Mouse (Mus musculus): ENCODE data around the gene Als2cr12.
"Not testable (repeated sequence)": the region's sequence is repeated elsewhere in the genome, so short reads cannot be mapped to it uniquely, and the experiment has no call there.

Gene Als2cr12

DNA sequence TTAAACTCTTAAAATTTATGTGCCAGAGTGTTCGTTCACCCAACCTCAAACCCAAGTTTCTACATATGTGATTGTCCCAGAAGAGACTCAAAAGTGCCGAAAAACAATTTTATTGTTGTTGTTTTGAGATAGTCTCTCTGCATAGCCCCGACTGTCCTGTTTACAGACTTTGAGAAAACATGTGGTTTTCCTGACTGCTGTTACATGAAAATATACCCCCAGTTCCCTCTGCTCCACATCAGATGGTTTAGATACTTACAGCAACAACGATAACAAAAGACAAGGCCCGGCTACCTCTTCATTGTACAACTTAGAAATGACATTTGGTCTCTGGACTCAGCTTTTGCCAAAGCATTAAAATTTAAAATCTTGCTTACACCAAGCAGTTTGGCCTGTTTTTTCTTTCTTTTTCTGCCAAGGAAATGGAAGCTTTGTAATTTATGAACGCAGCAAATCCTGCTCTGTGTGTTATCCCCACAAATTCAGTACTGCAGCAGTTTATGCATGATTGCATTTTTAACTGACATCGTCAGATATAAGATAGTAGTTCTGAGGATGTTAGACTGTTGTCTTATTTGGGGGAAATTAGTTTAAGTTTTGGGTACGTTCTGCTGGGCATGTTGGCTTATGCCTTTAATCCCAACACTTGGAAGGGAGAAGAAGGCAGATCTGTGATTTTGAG lies 21.9 kb upstream of the Als2cr12 start:
- DNase-seq: no peak

DNA sequence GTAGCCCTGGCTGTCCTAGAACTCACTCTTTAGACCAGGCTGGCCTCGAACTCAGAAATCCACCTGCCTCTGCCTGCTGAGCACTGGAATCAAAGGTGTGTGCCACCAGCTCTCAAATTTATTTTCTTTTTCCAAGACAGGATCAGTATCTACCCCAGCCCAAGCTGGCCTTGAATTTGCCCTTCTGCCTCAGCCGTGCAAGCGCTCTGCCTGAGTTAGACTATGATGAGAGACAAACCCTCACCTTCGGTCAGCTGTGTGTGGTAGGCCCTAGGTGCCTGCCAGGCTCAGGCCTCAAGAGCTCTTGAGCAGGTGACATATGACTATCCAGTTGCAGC lies 21.1 kb upstream of the Als2cr12 start:
- no peak for DNase-seq

DNA sequence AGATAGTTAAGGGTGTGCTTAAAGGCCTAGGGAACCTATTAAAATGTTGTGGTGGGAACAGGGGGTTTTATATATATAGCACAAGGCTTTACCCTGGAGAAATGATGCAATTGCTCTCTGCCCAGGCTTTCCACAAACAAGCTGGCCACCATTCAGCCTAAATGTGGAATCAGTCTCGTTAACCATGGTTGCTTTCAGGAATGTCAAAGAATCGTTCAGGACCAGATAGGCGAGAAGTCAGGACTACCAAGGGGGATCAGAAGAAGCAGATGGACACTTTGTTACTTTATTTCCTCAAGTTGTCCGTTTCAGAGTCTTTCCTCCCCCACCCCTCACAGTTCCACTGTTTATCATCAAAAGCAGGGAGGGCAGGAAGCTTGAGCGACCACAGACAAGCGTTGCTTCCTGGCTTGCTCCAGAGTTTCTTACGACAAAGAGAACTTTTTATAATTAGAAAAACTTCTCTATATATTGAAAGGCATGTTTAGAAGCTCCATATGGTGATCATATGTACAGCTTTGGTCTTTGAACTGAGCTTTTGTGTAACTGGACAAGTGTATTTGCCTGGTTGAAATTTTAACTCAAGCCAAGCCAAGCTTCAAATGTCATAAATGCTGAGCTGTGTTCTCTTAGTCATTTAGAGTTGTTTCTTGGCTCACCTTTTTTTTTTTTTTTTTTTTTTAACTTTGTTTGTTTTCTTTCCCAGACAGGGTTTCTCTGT lies 20.5 kb upstream of the Als2cr12 start:
- DNase-seq: no peak

DNA sequence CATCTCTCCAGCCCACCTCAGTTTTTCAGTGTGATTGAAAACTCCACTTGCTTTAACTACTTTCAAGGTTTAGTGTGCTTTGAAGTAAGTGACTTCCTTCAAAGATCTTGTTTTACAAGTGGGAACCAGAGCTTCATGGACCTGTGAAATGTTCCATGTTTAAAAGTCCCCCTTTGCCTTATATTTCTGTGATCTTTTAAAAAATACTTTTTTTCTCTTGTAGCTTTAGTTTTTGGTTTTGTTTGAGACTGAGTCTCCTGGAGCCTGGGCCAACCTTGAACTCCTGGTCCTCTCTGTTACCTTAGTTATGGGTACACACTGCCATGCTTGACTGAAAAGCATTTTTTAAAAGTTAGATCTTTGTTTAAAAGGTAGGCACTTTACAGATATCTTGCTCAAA lies 19.7 kb upstream of the Als2cr12 start:
- DNase-seq: no peak

DNA sequence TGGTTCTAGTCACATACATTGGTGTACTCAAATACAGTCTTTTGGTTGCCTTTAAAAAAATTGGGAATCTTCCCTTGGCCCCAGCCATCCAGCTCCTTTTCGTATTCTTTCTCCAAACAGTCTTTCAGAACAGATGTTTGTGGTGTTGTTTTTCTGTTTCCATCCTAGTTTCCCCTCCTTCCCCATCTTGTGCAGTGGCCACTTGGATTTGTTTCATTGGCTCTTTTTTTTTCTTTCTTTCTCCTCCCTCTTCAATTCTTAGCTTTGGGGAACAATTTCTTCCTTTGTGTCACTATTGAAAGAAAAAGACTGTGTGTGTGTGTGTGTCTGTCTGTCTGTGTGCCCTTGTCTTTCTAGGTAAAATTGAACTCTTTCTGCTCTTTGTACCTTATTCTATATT lies 18.6 kb upstream of the Als2cr12 start:
- no peak for DNase-seq

DNA sequence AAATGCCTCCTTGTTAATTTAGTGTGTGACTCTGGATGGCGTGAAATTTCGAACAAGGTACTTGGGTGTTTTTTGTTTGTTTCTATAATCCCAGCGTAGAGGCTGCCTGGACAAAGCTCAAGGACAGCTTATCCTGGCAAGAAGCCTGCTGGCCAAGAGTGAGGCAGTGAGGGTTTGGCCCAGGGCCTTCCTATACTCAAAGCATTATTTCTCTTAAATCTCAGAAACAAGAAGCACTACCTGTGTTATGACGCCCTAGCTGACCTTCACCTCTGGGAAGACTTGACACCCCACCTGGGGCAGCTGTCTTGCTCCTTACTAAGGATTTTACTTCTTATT lies 18.1 kb upstream of the Als2cr12 start:
- DNase-seq: peak; percentile 79

DNA sequence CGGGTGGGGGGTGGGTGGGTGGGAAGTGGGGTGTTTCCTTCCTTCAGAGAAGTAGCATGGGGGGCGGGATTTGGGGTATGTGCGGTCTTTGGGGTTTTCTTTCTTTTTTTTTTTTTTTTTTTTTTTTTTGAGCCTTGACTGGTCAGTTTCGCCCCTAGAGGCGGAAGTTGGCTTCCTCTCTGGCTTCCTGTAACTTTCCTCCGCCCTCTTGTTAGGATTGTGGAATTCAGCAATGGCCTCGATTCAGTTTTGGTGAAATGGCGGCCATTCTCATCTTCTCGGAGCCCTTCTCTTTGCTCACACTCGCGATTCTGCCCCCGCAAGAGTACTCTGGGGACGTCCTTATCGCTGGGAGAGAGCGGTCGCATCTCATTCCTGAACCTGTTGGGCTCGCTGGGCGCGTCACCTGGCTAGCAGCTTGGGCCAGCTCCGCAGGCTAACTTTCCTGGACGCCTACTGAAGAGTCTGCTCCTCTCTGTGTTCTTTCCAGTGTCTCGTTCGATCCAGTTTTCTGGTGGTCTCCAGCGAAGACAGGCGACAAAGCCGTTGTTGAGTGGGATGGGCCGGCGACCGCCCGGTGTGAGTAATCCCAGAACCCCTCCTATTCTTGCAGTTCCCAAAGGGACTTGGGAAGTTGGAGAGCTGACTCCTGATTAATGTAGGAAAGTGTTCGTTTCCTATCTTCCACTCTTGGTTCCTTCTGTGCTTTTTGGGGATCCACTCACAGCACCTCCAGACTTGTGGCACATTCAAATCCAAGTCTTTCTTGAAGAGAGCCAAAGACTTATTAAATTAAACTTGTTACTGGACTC lies 17.5 kb upstream of the Als2cr12 start:
- peak; percentile 82 for DNase-seq

DNA sequence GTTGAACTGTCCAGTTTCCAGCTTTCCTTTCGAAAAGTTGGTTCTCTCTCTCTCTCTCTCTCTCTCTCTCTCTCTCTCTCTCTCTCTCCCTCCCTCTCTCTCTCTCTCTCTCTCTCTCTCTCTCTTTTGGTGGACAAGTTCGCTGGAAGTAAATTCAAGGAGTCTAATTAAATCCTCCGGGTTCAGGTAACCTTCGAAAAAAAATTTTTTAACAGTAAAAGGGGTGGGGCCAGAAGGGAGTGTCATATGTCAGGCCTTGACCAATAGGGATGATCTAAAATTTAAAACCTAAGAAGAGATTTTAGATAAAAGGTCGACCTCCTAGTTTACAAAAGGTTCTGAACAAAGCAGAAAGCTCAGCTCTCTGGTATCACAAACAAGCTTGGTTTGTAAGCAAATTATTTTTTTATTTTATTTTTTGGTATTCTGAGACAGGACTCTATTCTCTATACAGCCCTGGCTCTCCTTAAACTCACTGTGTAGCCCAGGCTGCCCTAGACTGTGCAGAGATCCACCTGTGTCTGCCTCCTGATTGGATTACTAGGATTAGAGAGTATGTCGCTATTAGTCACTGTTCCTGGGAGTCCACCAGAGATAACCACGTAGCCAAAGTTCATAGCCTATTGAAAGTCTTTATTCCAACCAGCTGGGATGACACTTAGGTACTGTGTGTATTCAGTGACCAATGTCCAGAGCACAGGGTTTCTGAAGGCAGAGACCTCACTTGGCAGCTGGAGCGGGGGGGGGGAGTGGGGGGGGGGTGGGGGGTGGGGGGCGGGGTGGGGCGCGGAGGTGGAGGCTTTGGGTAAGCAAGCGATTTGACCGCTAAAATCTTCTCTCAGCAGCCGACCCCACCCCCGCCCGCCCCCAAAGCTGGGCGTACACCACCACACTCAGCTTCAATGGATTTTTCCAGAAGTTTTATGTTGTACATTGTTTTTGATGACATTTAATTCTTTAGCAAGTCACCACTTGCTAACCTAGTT lies 16.6 kb upstream of the Als2cr12 start:
- peak; percentile 65 for DNase-seq

DNA sequence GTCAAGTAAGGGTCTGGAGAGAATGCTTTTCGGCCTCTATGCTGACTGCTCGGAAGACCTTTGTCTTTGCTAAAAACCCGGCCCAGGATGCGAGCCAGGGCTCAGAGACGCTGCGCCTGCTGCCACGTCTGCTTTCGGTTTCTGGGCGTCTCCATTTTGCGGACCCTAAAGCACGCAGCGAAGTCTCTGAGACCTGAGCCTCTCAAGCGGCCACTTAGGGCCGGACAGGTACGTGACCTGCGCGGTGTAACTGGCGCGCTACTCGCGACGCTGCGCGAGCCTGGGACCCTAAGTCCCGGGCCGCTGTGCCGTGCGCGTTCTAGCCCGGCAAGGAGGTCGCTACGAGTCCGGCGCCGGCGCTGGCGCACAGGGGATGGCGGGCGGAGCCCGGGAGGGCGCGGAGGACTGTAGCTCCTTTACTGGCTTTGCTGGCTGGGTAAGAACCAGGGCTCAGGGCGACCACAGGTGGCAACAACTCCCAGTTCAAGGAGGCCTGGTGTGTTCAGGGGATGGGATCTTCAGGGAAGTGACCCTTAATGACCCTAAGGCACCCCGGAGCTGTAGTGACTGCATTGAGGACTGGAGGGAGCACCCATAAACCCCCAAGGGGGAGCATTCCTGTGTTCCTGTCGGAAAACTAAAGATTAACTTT lies 15.7 kb upstream of the Als2cr12 start, which contains the start of gene Cflar:
Gene Cflar, plus strand, starts transcription at position 144 of the 652 bp plus-strand sequence.
- DNase-seq: peak; percentile 86

DNA sequence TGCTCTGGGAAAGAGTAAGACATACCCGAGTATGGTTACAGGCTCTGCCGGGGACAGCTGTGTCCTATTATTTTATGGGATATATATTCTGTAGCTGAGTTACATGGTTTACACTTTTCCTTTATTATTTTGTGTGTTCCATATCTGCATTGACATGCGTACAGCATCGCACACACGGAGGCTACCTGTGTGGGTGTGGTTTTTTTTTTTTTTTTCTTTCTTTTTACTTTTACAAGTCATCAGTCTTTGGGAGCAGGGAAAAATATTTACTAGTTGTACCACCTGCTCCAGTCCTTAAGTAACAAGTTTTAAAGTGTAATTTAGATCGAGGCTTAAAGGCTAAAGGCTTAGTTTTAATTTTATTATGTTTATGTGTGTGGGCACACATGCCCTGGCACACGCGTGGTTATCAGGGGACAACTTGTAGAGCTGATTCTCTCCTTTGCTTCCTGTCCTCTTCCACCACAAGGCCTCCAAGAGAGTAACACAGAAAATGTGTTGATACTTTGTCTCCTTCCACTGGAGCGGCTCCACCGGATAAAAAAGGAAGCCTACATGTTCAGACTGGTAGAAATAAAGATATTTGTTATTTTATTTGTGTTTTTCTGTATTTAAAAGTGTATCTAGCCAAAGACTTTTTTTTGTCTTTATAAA lies 15.0 kb upstream of the Als2cr12 start:
- DNase-seq: no peak

DNA sequence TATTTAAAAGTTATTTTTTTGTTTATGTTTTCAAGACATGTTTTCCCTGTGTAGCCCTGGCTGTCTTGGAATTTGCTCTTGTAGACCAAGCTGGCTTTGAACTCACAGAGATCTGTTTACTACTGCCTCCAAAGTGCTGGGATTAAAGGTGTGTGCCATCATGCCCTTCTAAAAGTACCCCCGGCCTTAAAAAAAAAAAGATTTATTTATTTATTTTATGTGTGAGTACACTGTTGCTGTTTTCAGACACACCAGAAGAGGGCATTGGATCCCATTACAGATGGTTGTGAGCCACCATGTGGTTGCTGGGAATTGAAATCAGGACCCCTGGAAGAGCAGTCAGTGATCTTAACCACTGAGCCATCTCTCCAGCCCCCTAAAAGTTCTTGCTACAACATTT lies 14.3 kb upstream of the Als2cr12 start:
- not testable (repeated sequence) for DNase-seq

DNA sequence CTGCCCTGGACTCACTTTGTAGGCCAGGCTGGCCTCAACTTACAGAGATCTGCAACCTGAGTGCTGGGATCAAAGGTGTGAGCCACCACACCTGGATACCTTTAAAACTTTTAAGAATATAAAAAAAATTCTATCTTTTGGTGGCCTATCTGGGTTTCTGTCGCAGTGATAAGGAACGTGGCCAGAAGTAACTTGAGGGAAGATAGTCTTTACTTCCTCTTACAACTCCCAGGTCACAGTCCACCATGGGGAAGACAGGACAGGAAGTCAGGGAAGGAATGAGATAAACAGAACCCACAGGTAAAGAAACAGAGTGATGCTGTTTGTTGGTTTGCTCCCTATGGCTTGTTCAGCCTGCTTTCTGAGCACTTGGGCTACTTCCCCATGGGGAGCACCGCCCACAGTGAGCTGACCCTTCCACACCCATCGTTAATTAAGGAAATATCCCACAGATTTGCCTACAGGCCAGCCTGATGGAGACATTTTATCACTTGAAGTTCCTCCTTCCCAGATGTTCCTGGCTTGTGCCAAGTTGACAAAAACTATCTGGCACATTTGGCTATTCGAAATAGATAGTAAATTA lies 4.9 kb upstream of the Als2cr12 start:
- not testable (repeated sequence) for DNase-seq

DNA sequence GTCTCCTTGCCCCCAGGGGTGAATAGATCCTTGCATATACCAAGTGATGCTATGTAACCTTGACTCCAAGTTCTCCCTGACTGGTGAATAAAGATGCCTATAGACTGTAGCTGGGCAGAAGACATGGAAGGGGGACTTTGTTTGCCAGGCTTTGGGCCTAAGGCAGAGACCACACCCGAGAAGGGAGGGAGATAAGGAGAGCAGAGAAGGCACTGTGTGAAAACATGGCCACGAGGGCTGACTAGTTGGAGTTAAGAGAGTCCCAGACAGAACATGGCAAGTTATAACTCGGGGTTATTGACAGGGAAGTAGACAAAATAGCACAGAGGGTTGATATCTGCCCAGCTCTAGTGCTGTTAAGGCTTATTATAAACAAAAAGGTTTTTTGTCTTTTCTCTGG lies 4.2 kb upstream of the Als2cr12 start:
- no peak for DNase-seq

DNA sequence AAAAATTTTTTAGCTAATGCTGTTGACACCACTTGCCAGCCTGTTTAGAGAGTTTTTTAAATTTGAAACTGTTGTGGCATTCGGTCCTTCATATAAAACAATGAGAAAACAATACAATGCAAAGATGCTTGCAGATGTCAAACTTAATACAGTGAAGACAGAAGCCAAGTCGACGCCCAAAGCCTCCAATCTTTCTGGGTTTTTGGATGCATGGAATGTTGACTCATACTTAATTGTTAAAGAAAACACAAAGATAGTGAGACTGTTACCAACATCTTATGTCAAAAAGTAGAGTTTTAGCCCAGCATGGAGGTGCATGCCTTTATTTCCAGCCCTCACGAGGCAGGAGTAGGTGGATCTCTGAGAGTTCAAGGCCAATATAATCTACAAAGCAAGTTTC lies 3.0 kb upstream of the Als2cr12 start:
- no peak for DNase-seq

DNA sequence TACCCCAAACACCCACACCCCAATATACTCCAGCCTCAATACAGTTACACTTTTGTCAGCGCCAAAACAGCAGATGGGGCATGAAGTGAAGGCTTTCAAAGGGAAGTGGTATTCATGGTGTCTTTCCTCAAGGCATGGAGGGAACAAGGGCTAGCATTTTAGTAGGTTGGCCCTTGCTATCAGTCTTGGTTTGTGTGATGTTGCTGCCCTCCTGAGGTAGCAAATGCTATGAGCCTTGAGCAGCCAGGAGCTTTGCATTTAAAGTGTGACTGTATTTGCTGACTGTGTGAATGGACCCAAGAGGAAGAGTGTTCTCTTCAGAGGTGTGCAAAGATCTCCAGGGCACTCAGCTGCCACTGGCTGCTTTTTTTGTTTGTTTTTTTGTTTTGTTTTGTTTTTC lies 1.8 kb upstream of the Als2cr12 start:
- peak; percentile 53 for DNase-seq

DNA sequence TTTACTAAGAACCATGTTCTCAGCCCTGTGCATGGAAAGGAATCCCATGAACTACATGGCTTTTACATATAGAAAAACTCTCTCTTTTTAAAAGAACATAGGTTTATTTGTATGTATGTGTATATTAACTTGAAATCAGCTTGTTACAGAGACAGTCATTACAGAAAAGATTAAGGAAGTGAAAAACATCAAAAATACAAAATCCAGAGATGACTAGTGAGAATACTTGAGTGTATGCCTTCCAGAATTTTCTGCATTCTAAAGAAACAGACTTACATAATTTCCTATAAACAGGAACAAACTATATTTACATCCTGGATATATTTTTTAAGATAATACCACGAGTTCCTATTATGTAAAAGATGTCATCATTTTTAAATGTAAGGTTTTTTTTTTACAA lies 2.1 kb downstream of the Als2cr12 start:
- no peak for DNase-seq

DNA sequence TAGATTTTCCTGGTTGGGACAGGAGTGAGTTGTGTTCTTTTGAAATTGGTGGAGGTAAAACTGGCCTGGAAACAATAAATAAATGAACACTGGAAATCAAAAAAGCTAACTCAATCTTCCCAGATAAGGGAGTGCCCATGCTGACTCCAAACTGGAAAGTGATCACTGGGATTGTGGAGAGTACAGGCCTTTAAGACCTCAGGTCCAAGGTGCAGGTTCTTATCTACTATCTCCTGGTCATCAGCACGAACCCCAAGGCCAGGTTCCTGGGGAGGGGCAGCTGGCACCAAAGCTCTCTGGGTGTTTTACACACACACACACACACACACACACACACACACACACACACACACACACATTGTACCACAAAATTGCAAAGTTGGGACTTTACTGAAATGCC lies 4.1 kb downstream of the Als2cr12 start:
- not testable (repeated sequence) for DNase-seq

DNA sequence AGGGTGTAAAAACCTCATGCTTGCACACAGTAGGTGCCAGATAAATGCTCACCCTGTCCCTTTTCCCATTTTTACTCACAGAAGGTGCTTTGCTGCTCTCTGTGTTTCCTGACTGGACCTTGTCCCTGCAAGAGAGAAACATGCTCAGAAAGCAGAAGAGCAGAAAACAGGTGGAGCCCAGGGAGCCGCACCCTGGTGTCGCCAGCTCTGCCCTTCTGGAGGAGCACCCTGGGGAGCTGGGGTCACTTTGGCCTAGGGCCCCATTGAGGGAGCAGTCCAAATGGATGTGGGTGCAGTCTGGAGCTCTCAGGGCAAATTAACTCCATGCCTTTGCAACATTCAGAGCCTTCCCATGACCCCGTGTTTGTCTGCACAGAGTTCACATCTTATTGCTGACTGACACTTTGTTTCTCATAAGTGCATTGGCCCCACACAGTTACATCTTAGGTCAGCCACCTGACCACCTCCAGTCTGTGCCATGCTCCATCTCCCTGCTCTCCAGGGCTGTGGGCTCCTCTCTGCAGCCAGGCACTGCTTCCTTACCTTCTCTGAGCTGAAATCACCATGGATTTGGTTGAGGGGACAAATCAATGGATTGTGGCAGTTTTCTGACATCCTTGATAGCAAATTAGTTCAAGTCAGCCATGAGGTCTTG lies 4.8 kb downstream of the Als2cr12 start:
- peak; percentile 19 for DNase-seq

DNA sequence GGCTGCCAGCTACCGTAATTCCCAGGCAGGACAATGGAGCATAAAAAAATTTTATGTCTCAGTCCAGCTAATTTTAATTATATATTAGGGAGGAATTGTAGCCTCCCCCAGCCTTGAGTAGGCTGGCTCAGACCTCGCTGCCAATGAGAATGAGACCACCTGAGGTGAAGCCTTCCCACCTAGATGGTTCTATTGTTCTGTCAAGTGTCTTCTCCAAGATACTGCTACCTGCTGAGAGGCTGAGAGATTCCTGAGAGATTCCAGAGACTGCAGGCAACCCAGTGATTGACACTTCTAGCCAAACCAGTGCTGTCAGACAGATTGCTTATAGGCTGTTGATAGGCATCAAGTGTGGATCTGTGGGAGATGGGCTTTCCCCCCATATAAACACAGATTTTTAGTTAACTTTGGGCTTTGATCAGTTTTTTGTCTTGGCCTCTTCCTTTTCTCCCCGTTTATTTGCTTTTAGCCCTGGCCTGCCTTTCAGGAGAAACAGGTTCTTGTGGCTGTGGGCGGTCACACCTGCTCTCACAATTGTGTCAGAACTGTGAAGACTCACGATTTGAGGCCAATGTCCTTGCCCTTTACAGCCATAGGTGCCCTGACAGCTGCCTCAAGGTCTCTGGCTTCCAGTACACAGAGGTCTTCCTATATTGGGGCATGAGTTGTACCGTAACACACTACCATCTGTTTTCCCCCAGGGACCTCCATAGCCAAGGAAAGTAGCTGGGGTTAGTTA lies 5.6 kb downstream of the Als2cr12 start:
- no peak for DNase-seq

DNA sequence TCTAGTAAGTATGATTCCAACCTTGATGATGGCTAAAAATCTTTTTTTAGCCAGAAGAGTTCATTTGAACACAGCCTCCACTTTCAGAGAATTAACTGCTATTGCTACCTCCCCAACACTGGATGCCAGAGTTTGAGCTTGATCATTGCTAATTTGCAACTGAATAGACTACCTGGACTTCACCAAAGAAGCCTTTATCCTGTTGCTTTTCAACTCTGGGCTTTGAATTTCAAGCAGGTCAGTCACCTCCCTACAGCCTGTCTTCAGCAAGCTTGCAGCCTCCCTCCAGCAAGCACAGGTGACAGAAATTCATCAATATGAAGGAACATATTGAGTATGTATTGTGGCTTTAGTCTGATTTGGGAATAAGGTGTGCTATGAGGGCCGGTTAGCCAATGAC lies 6.4 kb downstream of the Als2cr12 start:
- no peak for DNase-seq
